Mouse (Mus musculus) myocyte (in vitro differentiated cells): Measurements from ENCODE around the gene Foxk1.

Experiments used
- POLR2A ChIP-seq: IDR thresholded peaks from one replicate; pipeline ENCODE4 v1.6.1; 2011; ENCODE audit warnings: low read depth, mild to moderate bottlenecking, control low read depth, moderate library complexity; ENCODE audit not compliant: insufficient read length
- TCF3 ChIP-seq: IDR thresholded peaks from one replicate; pipeline ENCODE4 v1.6.1; 2011; ENCODE audit warnings: low read depth, control low read depth; ENCODE audit not compliant: insufficient read length

DNA sequence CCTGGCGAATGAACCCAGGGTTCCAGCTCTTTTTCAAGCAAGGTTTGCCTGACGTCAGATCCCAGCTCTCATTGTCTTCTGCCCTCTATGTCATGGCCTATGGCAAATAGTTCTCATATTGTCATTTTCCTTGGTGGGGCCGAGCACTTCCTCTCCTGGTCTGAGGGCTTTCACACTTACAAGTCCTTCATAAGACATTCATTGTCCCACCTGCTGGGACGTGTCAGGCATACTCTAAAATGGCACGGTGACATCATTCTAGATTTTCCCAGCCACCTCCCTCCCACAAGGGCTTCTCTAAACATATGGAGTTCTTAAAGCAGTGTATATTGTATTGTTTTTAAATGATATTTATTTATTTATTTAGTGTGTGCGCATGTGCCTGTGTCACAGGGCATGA is 27.4 kb downstream of the Foxk1 start:
- TF ChIP-seq TCF3 (no peak), POLR2A (no peak)
